Mouse (Mus musculus): Measurements from ENCODE around the gene Cd36. TPM values are rescaled to one million over a fixed set of nuclear protein-coding genes. Genes with fewer than 3 reads are reported as not detected.

Gene Cd36
- polyA plus RNA-seq, 1 experiment, result 0.38 TPM

GRCm38 (mm10) chr5:17828713-17829544 is 59.7 kb downstream of the Cd36 start:
- 61% methylated on average over 15 of the region's 15 CpGs for WGBS
- H3K27me3 ChIP-seq (ENCODE audit: control insufficient read depth, insufficient read depth, low read length), result no peaks in the 10 kb centered on the region
- H3K4me1 ChIP-seq (ENCODE audit: control insufficient read depth, insufficient read depth, low read length), result no peaks in the 10 kb centered on the region; the same call in 1 of the 2 replicates
- TF ChIP-seq CTCF (IDR thresholded peaks at IDR 0.05; ENCODE audit: borderline replicate concordance, insufficient read depth, low read depth, low read length) (no peak), POLR2A (IDR thresholded peaks at IDR 0.05; ENCODE audit: borderline replicate concordance, insufficient read depth, low read length) (no peak)
- no peak overlapping the region for H3K4me3 ChIP-seq (replicated peaks; ENCODE audit: insufficient read depth, low read depth, low read length)
- DNase-seq, result no peak
- no peak overlapping the region for H3K27ac ChIP-seq (ENCODE audit: insufficient read depth, low read length)

- Histone ChIP-seq H3K27me3 (ENCODE audit: control insufficient read depth, insufficient read depth, low read length) (no peaks in the 10 kb centered on the region), H3K4me3 (replicated peaks; ENCODE audit: insufficient read depth, low read depth, low read length) (no peak overlapping the region), H3K4me1 (ENCODE audit: control insufficient read depth, insufficient read depth, low read length) (no peaks in the 10 kb centered on the region), H3K27ac (ENCODE audit: insufficient read depth, low read length) (no peak overlapping the region)
- 84% methylated on average over 1 of the region's 1 CpGs for WGBS
- TF ChIP-seq CTCF (IDR thresholded peaks at IDR 0.05; ENCODE audit: borderline replicate concordance, insufficient read depth, low read depth, low read length) (no peak), POLR2A (IDR thresholded peaks at IDR 0.05; ENCODE audit: borderline replicate concordance, insufficient read depth, low read length) (no peak)
- no peak for DNase-seq
These were observed 67.2 kb downstream of the Cd36 start for GRCm38 (mm10) chr5:17821395-17821794.

- Histone ChIP-seq H3K27me3 (ENCODE audit: control insufficient read depth, insufficient read depth, low read length) (no peaks in the 10 kb centered on the region), H3K27ac (ENCODE audit: insufficient read depth, low read length) (no peak overlapping the region), H3K4me3 (replicated peaks; ENCODE audit: insufficient read depth, low read depth, low read length) (no peak overlapping the region), H3K4me1 (ENCODE audit: control insufficient read depth, insufficient read depth, low read length) (no peaks in the 10 kb centered on the region)
- TF ChIP-seq CTCF (IDR thresholded peaks at IDR 0.05; ENCODE audit: borderline replicate concordance, insufficient read depth, low read depth, low read length), result no peak
- TF ChIP-seq POLR2A (IDR thresholded peaks at IDR 0.05; ENCODE audit: borderline replicate concordance, insufficient read depth, low read length), result no peak
- WGBS, result 89% methylated on average over 2 of the region's 2 CpGs
- no peak for DNase-seq
These were observed 68.2 kb downstream of the Cd36 start for GRCm38 (mm10) chr5:17820239-17820999.

GRCm38 (mm10) chr5:17816170-17816569 is 72.4 kb downstream of the Cd36 start:
- peak in 1 of 2 experiments; percentile 2 for DNase-seq
- H3K4me1 ChIP-seq (ENCODE audit: control insufficient read depth, insufficient read depth, low read length), result no peaks in the 10 kb centered on the region
- TF ChIP-seq CTCF (IDR thresholded peaks at IDR 0.05; ENCODE audit: borderline replicate concordance, insufficient read depth, low read depth, low read length) (peak; percentile 29; the same call in 1 of the 2 replicates), POLR2A (IDR thresholded peaks at IDR 0.05; ENCODE audit: borderline replicate concordance, insufficient read depth, low read length) (no peak)
- H3K27ac ChIP-seq (ENCODE audit: insufficient read depth, low read length), result no peak overlapping the region
- no peaks in the 10 kb centered on the region for H3K27me3 ChIP-seq (ENCODE audit: control insufficient read depth, insufficient read depth, low read length)
- WGBS, result under 1% methylated on average over 2 of the region's 2 CpGs
- no peak overlapping the region for H3K4me3 ChIP-seq (replicated peaks; ENCODE audit: insufficient read depth, low read depth, low read length)

- Histone ChIP-seq H3K27ac (ENCODE audit: insufficient read depth, low read length) (no peak overlapping the region), H3K4me3 (replicated peaks; ENCODE audit: insufficient read depth, low read depth, low read length) (no peak overlapping the region), H3K4me1 (ENCODE audit: control insufficient read depth, insufficient read depth, low read length) (no peaks in the 10 kb centered on the region), H3K27me3 (ENCODE audit: control insufficient read depth, insufficient read depth, low read length) (no peaks in the 10 kb centered on the region)
- 57% methylated on average over 1 of the region's 1 CpGs for WGBS
- TF ChIP-seq CTCF (IDR thresholded peaks at IDR 0.05; ENCODE audit: borderline replicate concordance, insufficient read depth, low read depth, low read length) (no peak), POLR2A (IDR thresholded peaks at IDR 0.05; ENCODE audit: borderline replicate concordance, insufficient read depth, low read length) (no peak)
- DNase-seq, result no peak
These were observed 78.3 kb downstream of the Cd36 start for GRCm38 (mm10) chr5:17810336-17810735.

- no peak for DNase-seq
- H3K4me3 ChIP-seq (replicated peaks; ENCODE audit: insufficient read depth, low read depth, low read length), result no peak overlapping the region
- 80% methylated on average over 3 of the region's 3 CpGs for WGBS
- TF ChIP-seq CTCF (IDR thresholded peaks at IDR 0.05; ENCODE audit: borderline replicate concordance, insufficient read depth, low read depth, low read length), result no peak
- no peaks in the 10 kb centered on the region for H3K27me3 ChIP-seq (ENCODE audit: control insufficient read depth, insufficient read depth, low read length)
- H3K27ac ChIP-seq (ENCODE audit: insufficient read depth, low read length), result no peak overlapping the region
- no peaks in the 10 kb centered on the region for H3K4me1 ChIP-seq (ENCODE audit: control insufficient read depth, insufficient read depth, low read length)
These were observed 81.7 kb downstream of the Cd36 start for GRCm38 (mm10) chr5:17806774-17807377.

GRCm38 (mm10) chr5:17776571-17776970 is 112.0 kb downstream of the Cd36 start:
- H3K4me1 ChIP-seq (ENCODE audit: control insufficient read depth, insufficient read depth, low read length), result no peaks in the 10 kb centered on the region
- peak in 1 of 2 experiments; percentile 49 for DNase-seq
- no peak overlapping the region for H3K27ac ChIP-seq (ENCODE audit: insufficient read depth, low read length)
- H3K4me3 ChIP-seq (replicated peaks; ENCODE audit: insufficient read depth, low read depth, low read length), result no peak overlapping the region
- no peaks in the 10 kb centered on the region for H3K27me3 ChIP-seq (ENCODE audit: control insufficient read depth, insufficient read depth, low read length)
- WGBS, result 83% methylated on average over 6 of the region's 6 CpGs
- TF ChIP-seq POLR2A (IDR thresholded peaks at IDR 0.05; ENCODE audit: borderline replicate concordance, insufficient read depth, low read length) (no peak), CTCF (IDR thresholded peaks at IDR 0.05; ENCODE audit: borderline replicate concordance, insufficient read depth, low read depth, low read length) (no peak)
